Mouse (Mus musculus) layer of hippocampus, adult 6 months (tissue): ENCODE data around the gene Bmi1. TPM values are rescaled to one million over a fixed set of nuclear protein-coding genes. Genes with fewer than 3 reads are reported as not detected.

Source experiments
- long read RNA-seq, 2 experiments: library from polyadenylated mRNA; unstranded; transcript quantifications; one replicate each; pipeline ENCODE4 v2.0.0; 2019 to 2020
- polyA plus RNA-seq: library from polyadenylated mRNA; unstranded; fragments of <200 nt; fragmentation: Nextera tagmentation; gene quantifications from 2 replicates; pipeline ENCODE4 v1.2.3, GENCODE M21; 2021

Bmi1 gene
- 7.9 and 8.2 TPM in 2 replicates for polyA plus RNA-seq
- long read RNA-seq, experiment 1, transcript Bmi1-201 (10 exons, 3,594 nt), result major isoform, 13 of 28 reads
- long read RNA-seq, experiment 1, partial matches to known transcripts, result 15 of 28 reads
- long read RNA-seq, experiment 1, other reads (novel, unspliced or antisense), result 0 of 28 reads
- long read RNA-seq, experiment 2, transcript Bmi1-201 (10 exons, 3,594 nt), result major isoform, 39 of 55 reads
- long read RNA-seq, experiment 2, partial matches to known transcripts, result 4 of 55 reads
- long read RNA-seq, experiment 2, other reads (novel, unspliced or antisense), result 12 of 55 reads

GRCm38 (mm10) chr2:18676936-18677491 is at the start of gene Bmi1:
TSS of gene Bmi1 (plus strand) at chr2:18677018.

GRCm38 (mm10) chr2:18672133-18672765 is 4.6 kb upstream of the Bmi1 start, which contains the start of gene Commd3:
TSS of gene Commd3 (plus strand) at chr2:18672384.

DNA sequence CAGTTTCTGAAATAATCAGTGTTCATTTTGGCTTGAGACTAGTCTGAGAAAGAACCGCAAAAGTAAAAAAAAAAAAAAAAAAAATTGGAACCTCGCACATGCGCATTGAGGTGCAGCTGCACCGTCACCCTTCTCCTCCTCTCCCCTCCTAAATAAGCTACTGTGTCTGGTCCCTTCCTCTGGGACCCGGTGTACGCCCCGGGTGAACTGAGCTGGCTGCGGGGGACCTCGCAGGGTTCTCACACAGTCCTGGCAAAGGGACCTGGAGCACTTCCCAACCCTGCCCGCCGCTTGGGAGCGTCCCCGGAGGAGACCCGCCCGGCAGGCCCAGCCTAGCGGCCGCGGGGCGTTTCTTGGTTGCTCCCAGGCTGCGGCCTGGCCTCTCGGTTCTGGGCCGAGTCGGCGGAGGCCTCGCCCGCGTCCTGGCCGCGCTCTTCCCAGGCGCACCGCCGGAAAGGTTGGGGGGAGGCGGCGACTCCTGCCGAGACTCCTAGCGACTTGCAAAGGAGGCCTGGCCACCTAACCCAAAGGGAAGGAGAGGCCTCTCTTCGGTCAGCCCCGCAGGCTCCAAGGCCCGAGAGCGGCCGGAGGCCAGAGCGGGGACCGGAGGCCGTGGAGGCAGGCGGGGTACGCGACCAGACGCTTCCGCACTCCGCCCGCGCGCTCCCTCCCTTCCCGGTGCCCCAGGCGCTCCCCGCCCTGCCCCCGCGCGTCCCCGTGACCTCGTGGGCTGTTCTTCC is 17.2 kb downstream of the Bmi1 start, which contains the start of gene Spag6:
Spag6 (plus strand) TSS at position 162 of the 740 bp plus-strand sequence.

Other genes with a start within 250 kb of the Bmi1 start
- gene Commd3, start 4.6 kb upstream of the Bmi1 start, polyA plus RNA-seq, result 182 and 206 TPM in 2 replicates
- gene Spag6, start 17.0 kb downstream of the Bmi1 start, polyA plus RNA-seq, result 3.4 TPM in 2 replicates